9 mouse cellular contexts compared by ENCODE assay signal in the genomic region with DNA sequence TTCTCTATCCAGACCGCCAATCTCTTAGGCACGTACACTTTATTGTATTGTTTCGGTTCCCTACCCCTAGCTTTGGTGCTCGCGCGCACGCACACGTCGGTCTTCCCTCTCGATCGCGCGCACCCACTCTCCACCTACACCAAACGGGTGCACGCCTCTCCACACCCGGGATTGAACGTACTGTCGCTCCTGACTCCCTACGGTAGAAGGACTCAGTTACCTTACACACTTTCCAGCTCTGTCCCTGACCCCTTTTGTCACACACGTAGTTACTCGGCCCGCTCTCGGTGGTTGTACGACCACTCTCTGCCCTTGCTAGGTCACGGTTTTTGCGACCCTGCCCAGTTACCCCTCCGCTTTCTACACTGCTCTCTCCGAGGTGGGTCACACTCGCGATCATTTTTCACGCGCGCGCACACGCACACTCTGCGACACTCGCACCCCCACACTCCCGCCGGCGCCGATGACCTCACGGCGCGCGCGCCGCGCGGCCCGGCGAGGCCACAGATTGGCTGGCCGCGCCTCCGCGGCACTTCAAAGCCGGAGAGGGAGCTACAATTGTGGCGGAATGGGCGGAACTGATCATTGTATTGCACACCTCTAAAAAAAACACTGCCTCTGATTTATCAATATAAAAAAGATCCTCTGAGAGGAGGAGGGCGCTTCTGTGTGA. TPM values are rescaled to one million over a fixed set of nuclear protein-coding genes. Genes with fewer than 3 reads are reported as not detected.
A peak's percentile ranks its signal among the peaks of the same experiment; 100 is the strongest.
DNase-seq lines count a peak whose midpoint lies in the region; ATAC-seq and TF ChIP-seq lines count a peak whose summit lies in the region.
"Had no signal": no experiment of that assay in that cellular context is flagged by ENCODE, and none has a peak within 500 bp of the region (broad histone marks: within the 10 kb centered on the region; RNA-seq: fewer than 3 reads in every experiment).

No protein-coding gene starts in this region.

- intact Hi-C loops in heart, postnatal 14 days (cut with DNase I): no loop called here

- H3K36me3 ChIP-seq in liver, embryonic 15.5 days (replicated peaks): no peaks in the 10 kb centered on the region
- H3K36me3 ChIP-seq in neural tube, embryonic 14.5 days (ENCODE audit: control insufficient read depth, insufficient read depth, low read length): no peaks in the 10 kb centered on the region

- no peaks in the 10 kb centered on the region for H3K4me1 ChIP-seq in cerebellum, adult 2 months (ENCODE audit: control insufficient read depth, insufficient read depth, low read length)
- peaks cover 11% of the 10 kb centered on the region for H3K4me1 ChIP-seq in liver, embryonic 15.5 days (replicated peaks)
- H3K4me1 ChIP-seq in neural tube, embryonic 14.5 days (ENCODE audit: control insufficient read depth, insufficient read depth, low read length): peaks cover 14% of the 10 kb centered on the region

- peak overlapping the region; percentile 70 for H3K4me2 ChIP-seq in liver, embryonic 15.5 days
- H3K4me2 ChIP-seq in neural tube, embryonic 14.5 days (ENCODE audit: low read depth, low read length): peak overlapping the region; percentile 47

- H3K27me3 ChIP-seq in cerebellum, adult 2 months (ENCODE audit: control insufficient read depth, insufficient read depth, low read length): peaks cover 11% of the 10 kb centered on the region; the same call in 1 of the 2 replicates
- peaks cover 96% of the 10 kb centered on the region for H3K27me3 ChIP-seq in liver, embryonic 15.5 days
- H3K27me3 ChIP-seq in neural tube, embryonic 14.5 days (ENCODE audit: control insufficient read depth, insufficient read depth, low read length): peaks cover 35% of the 10 kb centered on the region

- no peak overlapping the region for H3K27ac ChIP-seq in cerebellum, adult 2 months (ENCODE audit: insufficient read depth, low read length)
- no peak overlapping the region for H3K27ac ChIP-seq in liver, embryonic 15.5 days (replicated peaks)
- H3K27ac ChIP-seq in neural tube, embryonic 14.5 days (ENCODE audit: low read depth, low read length): no peak overlapping the region

- H3K9ac ChIP-seq in liver, embryonic 15.5 days: no peak overlapping the region
- H3K9ac ChIP-seq in neural tube, embryonic 14.5 days (replicated peaks; ENCODE audit: low read depth, low read length): no peak overlapping the region

- TF ChIP-seq POLR2A in cerebellum, adult 2 months (IDR thresholded peaks at IDR 0.05; ENCODE audit: borderline replicate concordance, insufficient read depth, low read length): no peak

- ATAC-seq in liver, embryonic 15.5 days (ENCODE audit: insufficient read depth): no peak
- peak; percentile 38 for ATAC-seq in neural tube, embryonic 14.5 days (ENCODE audit: low read depth)
- ATAC-seq in monocyte, adult 5-6 weeks (replicated peaks; ENCODE audit: insufficient number of reproducible peaks, low FRiP score, low TSS enrichment, poor library complexity, severe bottlenecking): no peak; the same call in 1 of the 2 replicates

- under 1% methylated on average over 59 of the region's 59 CpGs for WGBS in cerebellum, adult 2 months
- under 1% methylated on average over 59 of the region's 59 CpGs for WGBS in liver, embryonic 15.5 days (ENCODE audit: insufficient replicate concordance)
- 1% methylated on average over 59 of the region's 59 CpGs for WGBS in neural tube, embryonic 14.5 days

- H3K9me3 ChIP-seq in liver, embryonic 15.5 days (replicated peaks): no peaks in the 10 kb centered on the region
- H3K9me3 ChIP-seq in neural tube, embryonic 14.5 days (ENCODE audit: control insufficient read depth, low read length): no peaks in the 10 kb centered on the region

- peak overlapping the region; percentile 31 for H3K4me3 ChIP-seq in cerebellum, adult 2 months (replicated peaks; ENCODE audit: insufficient read depth, low read depth, low read length)
- H3K4me3 ChIP-seq in liver, embryonic 15.5 days (replicated peaks): peak overlapping the region; percentile 39
- peak overlapping the region; percentile 33 for H3K4me3 ChIP-seq in neural tube, embryonic 14.5 days (ENCODE audit: low read depth, low read length)

- peak in 1 of 2 experiments; percentile 15 for DNase-seq in cerebellum, adult 2 months
- no peak for DNase-seq in cerebellum, postnatal 36 days
- DNase-seq in thymus, postnatal 14 days: peak; percentile 29
- no peak for DNase-seq in thymus, postnatal 10 days (ENCODE audit: low spot score in 2 of 2)
- DNase-seq in heart, postnatal 14 days: peak; percentile 22 to 32

- no peak for TF ChIP-seq CTCF in cerebellum, adult 2 months (IDR thresholded peaks at IDR 0.05; ENCODE audit: borderline replicate concordance, insufficient read depth, low read depth, low read length)

RNA-seq across cellular contexts. Expression of a gene that starts 0.7 kb away (rescaled TPM):
- polyA plus RNA-seq in cerebellum, adult 2 months (2012; rRNA removed): 0.08 and 0.13 TPM in 2 replicates
- not detected for total RNA-seq in heart, postnatal 14 days (2021)
- polyA plus RNA-seq in liver, embryonic 15.5 days (2015; fragmentation: Nextera tagmentation; extraction: Ambion mirVana): not detected in 2 replicates
- polyA plus RNA-seq in neural tube, embryonic 14.5 days (2014; fragmentation: Nextera tagmentation; extraction: Ambion mirVana): 3.7 and 4.7 TPM in 2 replicates
- not detected in 3 replicates for total RNA-seq in monocyte, adult 5-6 weeks (2017)
- polyA plus RNA-seq: large intestine, adult 2 months had no signal

Comparison
In these comparisons a context has a peak if more than half of its experiments do, and no peak if none do; other contexts are left out.
1. DNase-seq: peak in thymus, postnatal 14 days (single experiment) and heart, postnatal 14 days (2 of 2); none in cerebellum, postnatal 36 days (0 of 2) and thymus, postnatal 10 days (0 of 2).
2. Peak in every context shown above with its lines, with median percentiles within 50 percentile points of each other: H3K4me3 ChIP-seq.